Mouse (Mus musculus) left cerebral cortex, adult 18-20 months (tissue): ENCODE measurements around the gene Usp49. TPM values are rescaled to one million over a fixed set of nuclear protein-coding genes. Genes with fewer than 3 reads are reported as not detected.

Experiments used
- DNase-seq, 2 experiments: peaks; one replicate each; pipeline ENCODE4 v3.0.0; 2021 to 2022; ENCODE audit warnings: low spot score in 2 of 2, mixed read lengths in 1 of 2
- total RNA-seq, 2 experiments: library from RNA; stranded (reverse); gene quantifications; 2 replicates each; pipeline ENCODE4 v1.2.3; 2021

Usp49 gene
- total RNA-seq, 2 experiments from 2014 or later = 8.0 to 11.3 TPM

DNA sequence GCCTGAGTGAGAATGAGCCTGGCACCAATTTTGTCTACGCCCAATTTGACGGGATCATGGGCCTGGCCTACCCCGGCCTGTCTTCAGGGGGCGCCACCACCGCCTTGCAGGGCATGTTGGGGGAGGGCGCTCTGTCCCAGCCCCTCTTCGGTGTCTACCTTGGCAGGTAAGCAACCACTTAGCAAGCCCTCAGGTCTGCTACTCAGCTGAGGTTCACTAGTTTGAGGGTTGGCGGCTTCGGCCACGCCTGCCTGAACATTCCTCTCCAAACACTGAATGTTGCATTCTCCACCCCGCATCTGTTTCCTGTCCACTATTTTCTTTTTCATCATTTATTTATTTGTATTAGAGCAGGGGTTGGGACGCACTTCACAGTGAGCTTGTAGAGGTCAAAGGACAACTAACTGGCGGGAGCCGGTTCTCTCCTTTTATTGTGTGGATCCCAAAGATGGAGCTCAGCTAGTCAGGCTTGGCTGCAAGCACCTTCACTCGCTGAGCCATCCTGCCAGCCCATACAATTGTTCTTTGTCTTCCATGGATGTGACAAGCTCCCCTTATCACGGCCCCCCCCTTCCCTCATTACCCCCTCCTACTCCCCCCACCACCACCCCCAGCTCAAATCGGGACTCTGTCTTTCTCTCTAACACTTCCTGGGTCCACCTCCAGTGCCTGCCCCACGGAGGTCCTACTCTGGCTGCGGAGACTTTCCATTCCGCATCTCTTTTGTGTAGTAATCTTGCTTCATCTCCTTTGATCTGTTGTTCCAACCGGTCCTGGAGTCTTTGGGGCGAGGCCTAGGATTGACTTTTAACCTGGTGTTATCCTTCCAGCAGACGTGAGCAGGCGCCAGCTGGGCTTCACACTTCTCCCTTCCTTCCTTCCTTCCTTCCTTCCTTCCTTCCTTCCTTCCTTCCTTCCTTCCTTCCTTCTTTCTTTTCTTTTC is 100.4 kb downstream of the Usp49 start:
- no peak for DNase-seq

DNA sequence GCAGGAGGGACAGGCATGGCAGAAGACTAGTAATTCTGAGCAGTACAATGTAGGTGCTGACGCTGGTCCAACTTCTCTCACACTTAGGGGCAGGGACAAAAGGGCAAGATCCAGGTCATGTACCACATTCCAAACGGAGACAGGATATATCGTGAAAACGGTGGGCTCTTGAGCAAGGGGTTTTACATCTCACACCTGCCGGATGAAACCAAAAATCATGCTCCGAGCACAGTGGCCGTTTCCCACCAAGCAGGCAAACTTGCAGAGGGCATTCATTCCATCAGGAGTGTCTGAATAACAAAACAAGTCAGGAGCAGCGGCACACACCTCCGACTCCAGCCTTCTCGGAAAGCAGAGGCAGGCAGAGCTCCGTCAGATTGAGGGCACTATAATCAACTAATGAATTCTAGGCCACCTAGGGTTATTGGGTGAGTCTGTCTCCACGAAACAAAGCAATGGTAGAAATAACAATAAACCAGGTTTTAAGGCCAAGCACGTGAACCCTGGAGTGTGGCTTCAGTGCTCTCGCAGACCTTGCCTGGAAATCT is 105.1 kb downstream of the Usp49 start:
- DNase-seq = no peak

Other genes starting within 250 kb of the Usp49 start
- gene Guca1b, start 245.3 kb upstream of the Usp49 start, total RNA-seq = 1 to 10 TPM; 1.7 to 2.8 TPM
- gene Guca1a, start 230.1 kb upstream of the Usp49 start, total RNA-seq = under 1 TPM in 1 of 2 experiments, not detected in 1; 0.40 TPM
- under 1 TPM; 0.46 to 0.54 TPM for gene AI661453, start 194.1 kb upstream of the Usp49 start, total RNA-seq
- gene 1700001C19Rik, start 193.3 kb upstream of the Usp49 start, total RNA-seq = under 1 TPM in 1 of 2 experiments, not detected in 1; 0.21 TPM
- gene Taf8, start 128.4 kb upstream of the Usp49 start, total RNA-seq = 10 to 100 TPM; 16.8 to 19.1 TPM
- gene Ccnd3, start 125.6 kb upstream of the Usp49 start, total RNA-seq = 10 to 100 TPM; 33.6 to 40.7 TPM
- 10 to 100 TPM; 18.3 to 18.7 TPM for gene Bysl, start 19.2 kb upstream of the Usp49 start, total RNA-seq
- gene Med20, start 19.1 kb upstream of the Usp49 start, total RNA-seq = 10 to 100 TPM; 33.0 to 33.5 TPM
- 1 to 10 TPM; 3.3 to 8.3 TPM for gene Gm20517, start 19.1 kb upstream of the Usp49 start, total RNA-seq
- 100 to 1,000 TPM; 205 to 227 TPM for gene Tomm6, start 57.7 kb downstream of the Usp49 start, total RNA-seq
- 10 to 100 TPM; 32.2 to 37.0 TPM for gene Frs3, start 58.3 kb downstream of the Usp49 start, total RNA-seq
- 1 to 10 TPM; 4.1 to 5.3 TPM for gene Gm21981, start 63.8 kb downstream of the Usp49 start, total RNA-seq
- 1 to 10 TPM; 2.5 to 4.5 TPM for gene Prickle4, start 64.0 kb downstream of the Usp49 start, total RNA-seq
- gene Pgc, start 96.2 kb downstream of the Usp49 start, total RNA-seq = not detected
- gene Tfeb, start 106.3 kb downstream of the Usp49 start, total RNA-seq = 10 to 100 TPM; 10.4 to 13.5 TPM
- under 1 TPM in 1 of 2 experiments, not detected in 1; 0.88 TPM for gene Mdfi, start 204.0 kb downstream of the Usp49 start, total RNA-seq